Mouse (Mus musculus) MEL (cell line): ENCODE measurements around the gene Mef2b. TPM values are rescaled to one million over a fixed set of nuclear protein-coding genes. Genes with fewer than 3 reads are reported as not detected.

ENCODE experiments used
- DNase-seq: peaks from one replicate; pipeline ENCODE4 v3.0.0; 2011; ENCODE audit warnings: low read depth, low spot score
- H3K27ac ChIP-seq: 2 replicates; pipeline ENCODE4 v1.5.1; 2012; ENCODE audit warnings: low read depth, mild to moderate bottlenecking, control low read depth, low read length, moderate library complexity; ENCODE audit not compliant: control insufficient read depth
- H3K27me3 ChIP-seq, 2 experiments: fragments of 150-350 bp in 1 of 2; sonication (generic) in 1 of 2; 2 replicates each; pipeline ENCODE4 v1.6.1; 2012; ENCODE audit warnings: low read length in 2 of 2, mild to moderate bottlenecking in 2 of 2, improper control_type of control experiment in 1 of 2, moderate library complexity in 1 of 2; ENCODE audit not compliant: insufficient read depth in 2 of 2, control insufficient read depth in 1 of 2
- H3K36me3 ChIP-seq, 2 experiments: 2 replicates each; pipeline ENCODE4 v1.6.1; 2012 to 2014; ENCODE audit warnings: low read length in 2 of 2, improper control_type of control experiment in 1 of 2, inconsistent platforms in 1 of 2, mild to moderate bottlenecking in 1 of 2; ENCODE audit not compliant: insufficient read depth in 2 of 2, control insufficient read depth in 1 of 2
- H3K4me1 ChIP-seq, 2 experiments: fragments of 150-350 bp in 1 of 2; sonication (generic) in 1 of 2; 2 replicates each; pipeline ENCODE4 v1.6.1; 2012; ENCODE audit warnings: low read length in 2 of 2, improper control_type of control experiment in 1 of 2, mild to moderate bottlenecking in 1 of 2; ENCODE audit not compliant: insufficient read depth in 2 of 2, control insufficient read depth in 1 of 2
- H3K4me3 ChIP-seq, 2 experiments: fragments of 150-350 bp in 1 of 2; sonication (generic) in 1 of 2; 2 replicates each; pipeline ENCODE4 v1.5.1; 2012; ENCODE audit warnings: low read depth in 2 of 2, low read length in 2 of 2, mild to moderate bottlenecking in 2 of 2, moderate library complexity in 2 of 2, control low read depth in 1 of 2, improper control_type of control experiment in 1 of 2; ENCODE audit not compliant: control insufficient read depth in 1 of 2, insufficient read depth in 1 of 2
- H3K79me2 ChIP-seq: 2 replicates; pipeline ENCODE4 v1.6.1; 2012; ENCODE audit warnings: mild to moderate bottlenecking, low read length, moderate library complexity; ENCODE audit not compliant: control insufficient read depth, poor library complexity, insufficient read depth
- H3K9ac ChIP-seq: 2 replicates; pipeline ENCODE4 v1.6.1; 2012; ENCODE audit warnings: low read depth, mild to moderate bottlenecking, control low read depth, low read length, moderate library complexity; ENCODE audit not compliant: control insufficient read depth, poor library complexity, severe bottlenecking
- H3K9me3 ChIP-seq: fragments of 150-350 bp; sonication (generic); replicated peaks from 2 replicates; pipeline ENCODE4 v1.6.1; 2012; ENCODE audit warnings: mild to moderate bottlenecking, low read length, improper control_type of control experiment, moderate library complexity; ENCODE audit not compliant: insufficient read depth
- BHLHE40 ChIP-seq: IDR thresholded peaks from 2 replicates; pipeline ENCODE4 v1.6.1; 2012; ENCODE audit warnings: low read depth, mild to moderate bottlenecking, inconsistent platforms, low read length, improper control_type of control experiment, borderline replicate concordance
- CHD1 ChIP-seq: IDR thresholded peaks from 2 replicates; pipeline ENCODE4 v1.6.1; 2012; ENCODE audit warnings: low read depth, mild to moderate bottlenecking, inconsistent platforms, low read length, improper control_type of control experiment
- CHD2 ChIP-seq: IDR thresholded peaks from 2 replicates; pipeline ENCODE4 v1.6.1; 2011; ENCODE audit warnings: low read length, improper control_type of control experiment
- CTCF ChIP-seq, 3 experiments: IDR thresholded peaks in 2 of 3; conservative IDR thresholded peaks in 1 of 3; 2 replicates each; pipeline ENCODE4 v1.5.1; 2011 to 2012; ENCODE audit warnings: low read length in 3 of 3, low read depth in 2 of 3, mild to moderate bottlenecking in 2 of 3, improper control_type of control experiment in 1 of 3, inconsistent platforms in 1 of 3, mixed read lengths in 1 of 3, moderate library complexity in 1 of 3; ENCODE audit not compliant: control insufficient read depth in 1 of 3, insufficient read depth in 1 of 3, poor library complexity in 1 of 3, severe bottlenecking in 1 of 3
- ELF1 ChIP-seq: IDR thresholded peaks from 2 replicates; pipeline ENCODE4 v1.6.1; 2014; ENCODE audit warnings: low read depth, mild to moderate bottlenecking, inconsistent platforms, low read length, improper control_type of control experiment, moderate library complexity
- JUND ChIP-seq: IDR thresholded peaks from 2 replicates; pipeline ENCODE4 v1.6.1; 2011; ENCODE audit warnings: low read depth, mild to moderate bottlenecking, improper control_type of control experiment, low read length
- MAFK ChIP-seq: IDR thresholded peaks from 2 replicates; pipeline ENCODE4 v1.6.1; 2011; ENCODE audit warnings: low read depth, mild to moderate bottlenecking, low read length, improper control_type of control experiment, borderline replicate concordance
- MEF2A ChIP-seq: IDR thresholded peaks from 2 replicates; pipeline ENCODE4 v1.6.1; 2014; ENCODE audit warnings: low read depth, mild to moderate bottlenecking, inconsistent platforms, low read length, improper control_type of control experiment; ENCODE audit not compliant: poor library complexity, insufficient replicate concordance, severe bottlenecking; ENCODE audit errors: extremely low read depth
- MYC ChIP-seq: IDR thresholded peaks from 2 replicates; pipeline ENCODE4 v1.6.1; 2011; ENCODE audit warnings: low read depth, mild to moderate bottlenecking, low read length, improper control_type of control experiment, moderate library complexity
- NRF1 ChIP-seq: IDR thresholded peaks from 2 replicates; pipeline ENCODE4 v1.6.1; 2014; ENCODE audit warnings: low read depth, mild to moderate bottlenecking, inconsistent platforms, low read length, improper control_type of control experiment, moderate library complexity; ENCODE audit not compliant: poor library complexity, insufficient read depth, severe bottlenecking
- POLR2A ChIP-seq, 2 experiments: IDR thresholded peaks; 2 replicates each; pipeline ENCODE4 v1.6.1; 2011 to 2012; ENCODE audit warnings: low read length in 2 of 2, mild to moderate bottlenecking in 2 of 2, control low read depth in 1 of 2, improper control_type of control experiment in 1 of 2, low read depth in 1 of 2, moderate library complexity in 1 of 2; ENCODE audit not compliant: control insufficient read depth in 1 of 2, insufficient read depth in 1 of 2, poor library complexity in 1 of 2
- RAD21 ChIP-seq: IDR thresholded peaks from 2 replicates; pipeline ENCODE4 v1.6.1; 2011; ENCODE audit warnings: mild to moderate bottlenecking, low read depth, low read length, improper control_type of control experiment
- RCOR1 ChIP-seq: IDR thresholded peaks from 2 replicates; pipeline ENCODE4 v1.6.1; 2012; ENCODE audit warnings: low read depth, mild to moderate bottlenecking, inconsistent platforms, low read length, improper control_type of control experiment
- SIN3A ChIP-seq: IDR thresholded peaks from 2 replicates; pipeline ENCODE4 v1.6.1; 2012; ENCODE audit warnings: low read length, improper control_type of control experiment, inconsistent platforms
- SMC3 ChIP-seq: IDR thresholded peaks from 2 replicates; pipeline ENCODE4 v1.6.1; 2011; ENCODE audit warnings: low read depth, low read length, improper control_type of control experiment
- TAL1 ChIP-seq: IDR thresholded peaks from 2 replicates; pipeline ENCODE4 v1.6.1; 2012; ENCODE audit warnings: mild to moderate bottlenecking, inconsistent platforms, low read length, moderate library complexity, mixed read lengths
- TBP ChIP-seq: IDR thresholded peaks from 2 replicates; pipeline ENCODE4 v1.8.0; 2011; ENCODE audit warnings: low read depth, low read length, improper control_type of control experiment
- USF1 ChIP-seq: IDR thresholded peaks from 2 replicates; pipeline ENCODE4 v1.6.1; 2014; ENCODE audit warnings: low read depth, mild to moderate bottlenecking, inconsistent platforms, low read length, improper control_type of control experiment, moderate library complexity
- ZC3H11A ChIP-seq: IDR thresholded peaks from 2 replicates; pipeline ENCODE4 v1.6.1; 2012; ENCODE audit warnings: low read depth, mild to moderate bottlenecking, inconsistent platforms, low read length, improper control_type of control experiment
- ZNF384 ChIP-seq: IDR thresholded peaks from 2 replicates; pipeline ENCODE4 v1.6.1; 2012; ENCODE audit warnings: low read depth, mild to moderate bottlenecking, inconsistent platforms, low read length, improper control_type of control experiment
- polyA plus RNA-seq, 2 experiments: library from polyadenylated mRNA; stranded (reverse) in 1 of 2; unstranded in 1 of 2; fragments of >175 nt in 1 of 2; fragments of >200 nt in 1 of 2; gene quantifications; 2 replicates each; pipeline versions ENCODE4 v1.2.1 to v1.2.4; 2012; ENCODE audit warnings: low replicate concordance in 2 of 2, low read depth in 1 of 2; ENCODE audit not compliant: insufficient read length in 2 of 2, insufficient read depth in 1 of 2, missing spikeins in 1 of 2
- total RNA-seq: library from RNA; depleted of rRNA; stranded (reverse); fragments of 300-350 nt; gene quantifications from 2 replicates; pipeline ENCODE4 v1.2.3, GENCODE M21; 2012

Mef2b gene
- total and polyA plus RNA-seq, 3 experiments, result 2.0 to 6.5 TPM; not detected in 1

- no peak overlapping the region for H3K27ac ChIP-seq
- H3K36me3 ChIP-seq, result no peaks in the 10 kb centered on the region
- H3K4me3 ChIP-seq, result no peak overlapping the region
- H3K4me1 ChIP-seq, result peaks cover 0 to 4% of the 10 kb centered on the region in 2 experiments; a peak in 1 of 4 replicates
- TF ChIP-seq RCOR1 (no peak), SIN3A (no peak), JUND (no peak), MYC (no peak), POLR2A (IDR thresholded peaks at IDR 0.05; ENCODE audit: control insufficient read depth in 1 of 2, insufficient read depth in 1 of 2, low read depth in 1 of 2, low read length in 2 of 2, poor library complexity in 1 of 2) (no peak), ZNF384 (no peak), RAD21 (no peak), CHD2 (no peak), CHD1 (no peak), TAL1 (no peak), BHLHE40 (no peak), MAFK (no peak), ELF1 (no peak), USF1 (no peak), CTCF (IDR thresholded peaks at IDR 0.05 in 2 of 3, conservative IDR thresholded peaks at IDR 0.05 in 1 of 3; ENCODE audit: control insufficient read depth in 1 of 3, insufficient read depth in 1 of 3, low read depth in 2 of 3, low read length in 3 of 3, poor library complexity in 1 of 3, severe bottlenecking in 1 of 3) (no peak), MEF2A (no peak), TBP (no peak)
- H3K27me3 ChIP-seq, result peaks cover 0 to 2% of the 10 kb centered on the region in 2 experiments; a peak in 3 of 4 replicates
- no peak overlapping the region for H3K9ac ChIP-seq
- no peaks in the 10 kb centered on the region for H3K79me2 ChIP-seq
- H3K9me3 ChIP-seq, result no peaks in the 10 kb centered on the region
- no peak for DNase-seq
These were observed 39.3 kb upstream of the Mef2b start for GRCm38 (mm10) chr8:70100241-70100640.

- H3K9me3 ChIP-seq, result no peaks in the 10 kb centered on the region
- peak; percentile 55 for DNase-seq
- no peaks in the 10 kb centered on the region for H3K27me3 ChIP-seq
- H3K4me1 ChIP-seq, result peaks cover 0 to 4% of the 10 kb centered on the region in 2 experiments; a peak in 1 of 4 replicates
- no peaks in the 10 kb centered on the region for H3K79me2 ChIP-seq
- H3K4me3 ChIP-seq, result no peak overlapping the region
- peak; percentile 51 to 69 (median 68) for TF ChIP-seq CTCF (IDR thresholded peaks at IDR 0.05 in 2 of 3, conservative IDR thresholded peaks at IDR 0.05 in 1 of 3; ENCODE audit: control insufficient read depth in 1 of 3, insufficient read depth in 1 of 3, low read depth in 2 of 3, low read length in 3 of 3, poor library complexity in 1 of 3, severe bottlenecking in 1 of 3)
- peak; percentile 53 for TF ChIP-seq RAD21
- no peak for TF ChIP-seq JUND
- no peak for TF ChIP-seq USF1
- no peak for TF ChIP-seq TBP
- peak; percentile 45 for TF ChIP-seq ZC3H11A
- peak; percentile 78 for TF ChIP-seq SMC3
- TF ChIP-seq MYC, result no peak
- no peak for TF ChIP-seq NRF1
- H3K27ac ChIP-seq, result no peak overlapping the region
- no peaks in the 10 kb centered on the region for H3K36me3 ChIP-seq
- H3K9ac ChIP-seq, result no peak overlapping the region
These were observed 35.0 kb upstream of the Mef2b start for GRCm38 (mm10) chr8:70104506-70104905.
